Mouse (Mus musculus) embryonic fibroblast, embryonic 13.5 days (primary cell): ENCODE measurements at regions not wholly inside any gene's neighbourhood (a gene's known extent, or its start where the extent isn't known, plus 50 kb on each side); places are given as distances from the start of the nearest gene placed in this dataset.

ENCODE experiments used
- H3K27ac ChIP-seq: 2 replicates; pipeline ENCODE4 v1.5.1; 2012; ENCODE audit warnings: low read length, control low read depth, inconsistent platforms; ENCODE audit not compliant: insufficient read depth
- H3K4me1 ChIP-seq: 2 replicates; pipeline ENCODE4 v1.6.1; 2011; ENCODE audit warnings: low read length; ENCODE audit not compliant: control insufficient read depth, insufficient read depth
- H3K4me3 ChIP-seq: 2 replicates; pipeline ENCODE4 v1.5.1; 2011; ENCODE audit warnings: mild to moderate bottlenecking, control low read depth, low read length; ENCODE audit not compliant: insufficient read depth
- CTCF ChIP-seq: IDR thresholded peaks from 2 replicates; pipeline ENCODE4 v1.5.1; 2011; ENCODE audit warnings: mild to moderate bottlenecking, control low read depth, low read length, moderate library complexity, borderline replicate concordance; ENCODE audit not compliant: insufficient read depth
- POLR2A ChIP-seq: IDR thresholded peaks from 2 replicates; pipeline ENCODE4 v1.6.1; 2011; ENCODE audit warnings: low read depth, mild to moderate bottlenecking, control low read depth, low read length, moderate library complexity

GRCm38 (mm10) chr1:73259525-73260098 lies 243.9 kb upstream of the Tnp1 start:
- H3K27ac ChIP-seq = no peak overlapping the region
- H3K4me1 ChIP-seq = 0 out of 2 replicates have a peak, but pooled peaks cover 3% of the 10 kb centered on the region
- H3K4me3 ChIP-seq = no peak overlapping the region
- TF ChIP-seq CTCF (no peak), POLR2A (no peak)

- no peak overlapping the region for H3K27ac ChIP-seq
- H3K4me1 ChIP-seq = 0 out of 2 replicates have a peak, but pooled peaks cover 3% of the 10 kb centered on the region
- no peak for TF ChIP-seq POLR2A
- no peak for TF ChIP-seq CTCF
- no peak overlapping the region for H3K4me3 ChIP-seq
Observed at GRCm38 (mm10) chr1:73257263-73257662, 241.6 kb upstream of the Tnp1 start.

GRCm38 (mm10) chr1:73251911-73252356 lies 236.2 kb upstream of the Tnp1 start:
- no peak for TF ChIP-seq CTCF
- no peak for TF ChIP-seq POLR2A
- Histone ChIP-seq H3K27ac (no peak overlapping the region), H3K4me1 (no peaks in the 10 kb centered on the region), H3K4me3 (no peak overlapping the region)

- Histone ChIP-seq H3K4me1 (no peaks in the 10 kb centered on the region), H3K4me3 (no peak overlapping the region), H3K27ac (no peak overlapping the region)
- TF ChIP-seq POLR2A (no peak), CTCF (no peak)
Observed at GRCm38 (mm10) chr1:73244016-73244415, 228.3 kb upstream of the Tnp1 start.

- Histone ChIP-seq H3K4me1 (no peaks in the 10 kb centered on the region), H3K27ac (no peak overlapping the region), H3K4me3 (no peak overlapping the region)
- no peak for TF ChIP-seq POLR2A
- no peak for TF ChIP-seq CTCF
Observed at GRCm38 (mm10) chr1:73242290-73242689, 226.6 kb upstream of the Tnp1 start.

GRCm38 (mm10) chr1:73236867-73237266 lies 221.2 kb upstream of the Tnp1 start:
- no peak for TF ChIP-seq CTCF
- peaks cover 4% of the 10 kb centered on the region; the same call in 1 of the 2 replicates for H3K4me1 ChIP-seq
- H3K4me3 ChIP-seq = no peak overlapping the region
- no peak overlapping the region for H3K27ac ChIP-seq

- TF ChIP-seq CTCF = no peak
- TF ChIP-seq POLR2A = no peak
- peaks cover 4% of the 10 kb centered on the region; the same call in 1 of the 2 replicates for H3K4me1 ChIP-seq
- H3K27ac ChIP-seq = no peak overlapping the region
- no peak overlapping the region for H3K4me3 ChIP-seq
Observed at GRCm38 (mm10) chr1:73233636-73234035, 217.9 kb upstream of the Tnp1 start.

- no peak overlapping the region for H3K27ac ChIP-seq
- H3K4me1 ChIP-seq = peaks cover 4% of the 10 kb centered on the region; the same call in 1 of the 2 replicates
- no peak for TF ChIP-seq POLR2A
- no peak for TF ChIP-seq CTCF
- H3K4me3 ChIP-seq = no peak overlapping the region
Observed at GRCm38 (mm10) chr1:73233041-73233440, 217.3 kb upstream of the Tnp1 start.

GRCm38 (mm10) chr1:73230611-73231010 lies 214.9 kb upstream of the Tnp1 start:
- no peak for TF ChIP-seq CTCF
- TF ChIP-seq POLR2A = no peak
- Histone ChIP-seq H3K27ac (no peak overlapping the region), H3K4me1 (peaks cover 3% of the 10 kb centered on the region; the same call in 1 of the 2 replicates), H3K4me3 (no peak overlapping the region)

- no peak for TF ChIP-seq POLR2A
- no peak for TF ChIP-seq CTCF
- Histone ChIP-seq H3K27ac (no peak overlapping the region), H3K4me3 (no peak overlapping the region), H3K4me1 (no peaks in the 10 kb centered on the region)
Observed at GRCm38 (mm10) chr1:73227246-73227645, 211.5 kb upstream of the Tnp1 start.
